Mouse (Mus musculus): ENCODE measurements around the gene Gcnt2. TPM values are rescaled to one million over a fixed set of nuclear protein-coding genes. Genes with fewer than 3 reads are reported as not detected.
A peak's percentile ranks its signal among the peaks of the same experiment; 100 is the strongest.

The Gcnt2 gene
- total RNA-seq (2015; ENCODE audit: low replicate concordance) (6.1 and 7.1 TPM in 2 replicates), total RNA-seq (2017; ENCODE audit: low replicate concordance) (1.4 and 1.9 TPM in 2 replicates)

DNA sequence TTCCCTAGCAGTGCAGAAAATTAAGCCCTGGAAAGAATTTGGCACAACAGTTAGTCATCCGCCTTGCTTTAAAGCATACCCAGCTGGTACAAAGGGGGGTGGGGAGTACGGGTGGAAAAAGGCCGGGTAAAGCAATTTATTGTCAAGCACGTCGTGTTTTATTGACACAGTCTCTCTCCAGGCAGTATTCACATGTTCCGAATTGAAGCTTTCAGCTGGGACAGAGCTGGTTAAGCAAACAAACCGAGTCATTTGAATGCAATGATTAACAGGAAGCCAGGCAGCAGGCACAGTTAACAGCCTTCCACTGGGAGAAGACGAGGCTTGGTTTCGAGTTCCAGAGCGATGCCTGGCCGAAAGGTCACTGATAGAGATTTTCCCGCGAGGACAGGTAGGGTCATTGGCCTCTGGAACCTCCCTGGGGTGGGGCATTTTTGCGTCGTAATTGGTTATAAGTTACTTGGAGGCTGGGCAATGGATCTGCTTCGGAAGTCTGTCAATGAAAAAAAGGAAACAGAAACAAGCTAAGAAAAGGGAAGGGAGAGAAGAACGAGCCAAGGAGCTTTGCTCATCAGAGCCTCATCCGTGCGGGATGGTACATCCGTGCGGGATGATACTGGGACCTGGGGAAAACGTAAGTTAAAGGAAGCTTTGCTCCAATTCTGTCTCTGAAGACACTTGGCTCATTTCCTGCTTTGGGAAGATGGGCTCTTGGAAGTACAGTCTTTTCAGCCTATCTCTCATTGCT is at the start of gene Gcnt2:
Gene Gcnt2 (plus strand): TSS at position 103 of the 748 bp plus-strand sequence.
- no peak for ATAC-seq (replicated peaks; ENCODE audit: low FRiP score, poor library complexity, severe bottlenecking)

DNA sequence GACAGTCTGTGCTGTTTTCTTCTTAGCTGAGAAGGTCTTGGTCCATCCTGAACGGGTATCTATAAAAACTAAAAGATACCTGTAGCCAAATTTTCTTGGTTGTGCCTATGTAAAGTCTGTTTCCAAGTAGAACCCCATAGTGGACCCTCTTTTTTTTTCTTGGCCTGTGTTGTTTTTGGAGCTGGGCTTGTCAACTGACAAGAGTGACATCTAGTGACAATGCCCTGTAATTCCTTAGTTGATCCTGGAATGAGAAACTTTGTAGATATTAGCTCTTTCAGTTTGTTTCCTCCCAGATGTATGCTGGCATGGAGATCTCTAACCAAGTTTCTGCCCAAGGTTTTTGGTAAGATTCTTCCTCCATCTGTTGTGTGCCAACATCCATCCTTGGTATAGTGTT is 38.9 kb upstream of the Gcnt2 start:
- ATAC-seq (replicated peaks; ENCODE audit: low FRiP score, poor library complexity, severe bottlenecking) = no peak

DNA sequence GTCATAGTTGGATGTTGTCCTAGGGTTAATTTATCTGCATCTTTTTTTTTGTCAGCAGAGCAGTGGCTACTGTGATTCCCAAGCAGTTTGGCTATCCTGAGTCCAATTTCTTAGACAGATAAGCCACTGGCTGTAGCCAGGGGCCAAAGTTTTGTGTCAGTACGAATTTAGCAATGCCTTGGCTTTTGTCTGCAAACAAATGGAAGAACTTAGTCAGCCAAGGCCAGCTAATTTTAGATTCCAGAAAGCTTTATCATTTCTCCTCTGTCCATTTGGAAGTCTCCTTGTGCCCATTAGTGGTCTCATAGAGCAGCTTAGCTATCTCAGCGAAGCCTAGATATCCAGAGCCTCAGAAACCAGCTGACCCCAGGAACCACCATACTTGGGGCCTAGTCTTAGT is 37.6 kb upstream of the Gcnt2 start:
- ATAC-seq (replicated peaks; ENCODE audit: low FRiP score, poor library complexity, severe bottlenecking) = no peak

DNA sequence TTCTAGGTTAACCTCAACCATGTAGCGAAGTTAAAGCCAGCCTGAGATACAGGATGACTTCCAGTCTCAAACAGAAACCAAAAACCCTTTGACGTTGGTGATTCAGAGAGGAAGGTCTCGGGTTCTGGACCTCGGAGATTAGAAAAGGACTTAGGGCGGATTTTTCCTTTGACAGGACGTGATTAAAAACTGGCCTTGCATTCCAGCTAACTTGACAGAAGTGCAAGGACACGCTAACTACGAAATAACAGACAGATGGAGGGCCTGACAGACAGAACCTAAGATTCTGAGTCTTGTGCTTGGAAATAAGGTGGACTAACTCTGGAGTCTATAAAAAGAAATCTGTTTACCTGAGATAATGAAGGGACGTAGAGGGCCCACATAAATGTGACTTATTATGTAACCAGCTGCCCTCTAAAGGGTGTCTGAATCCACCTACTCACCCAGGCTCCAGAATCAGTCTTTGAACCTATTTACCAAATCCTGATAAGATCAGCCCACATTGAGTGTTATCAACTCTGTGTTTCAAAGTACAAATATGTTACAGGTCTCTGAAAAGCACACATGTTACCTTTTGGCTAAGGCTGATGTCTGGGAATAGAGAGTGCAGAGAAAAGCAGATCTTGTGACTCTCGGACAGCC is 18.3 kb upstream of the Gcnt2 start:
- ATAC-seq (replicated peaks; ENCODE audit: low FRiP score, poor library complexity, severe bottlenecking) = no peak

DNA sequence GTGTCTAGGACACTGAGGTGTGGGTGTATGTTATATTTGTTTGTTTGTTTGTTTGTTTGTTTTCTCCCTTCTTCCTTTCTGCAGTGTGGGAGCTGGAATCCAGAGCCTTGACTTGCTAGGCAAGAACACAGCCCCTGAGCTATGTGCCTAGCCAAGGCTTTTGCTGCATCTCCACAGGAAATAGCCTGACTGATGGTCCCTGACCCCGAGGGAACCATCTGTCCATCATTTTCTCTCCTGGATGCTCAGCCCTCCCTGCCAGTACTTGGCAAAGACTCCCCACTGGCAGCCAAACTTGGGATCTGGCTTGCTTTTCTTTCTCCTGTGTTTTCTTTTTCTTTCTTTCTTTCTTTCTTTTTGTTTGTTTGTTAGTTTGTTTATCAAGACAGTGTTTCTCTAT is 17.4 kb upstream of the Gcnt2 start:
- ATAC-seq (replicated peaks; ENCODE audit: low FRiP score, poor library complexity, severe bottlenecking) = no peak

GRCm38 (mm10) chr13:40843418-40844067 is 16.0 kb upstream of the Gcnt2 start:
- peak; percentile 59; the same call in 1 of the 2 replicates for ATAC-seq (replicated peaks; ENCODE audit: low FRiP score, poor library complexity, severe bottlenecking)

DNA sequence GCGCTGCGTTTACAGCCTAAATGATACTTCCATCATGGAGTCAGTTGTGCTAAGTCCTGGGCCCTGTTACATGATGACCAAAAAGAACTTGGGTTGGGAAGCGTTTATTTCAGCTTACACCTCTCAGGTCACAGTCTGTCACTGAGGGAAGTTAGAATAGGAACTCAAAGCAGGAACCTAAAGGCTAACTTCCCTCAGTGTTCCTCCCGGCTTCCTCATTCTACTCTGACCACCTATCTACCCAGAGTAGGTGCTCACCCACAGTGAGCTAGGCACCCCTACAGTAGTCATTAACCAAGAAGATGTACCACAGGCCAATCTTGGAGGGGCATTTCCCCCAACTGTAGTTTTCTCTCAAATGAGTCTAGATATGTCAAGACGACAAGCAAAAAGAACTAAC is 15.4 kb upstream of the Gcnt2 start:
- no peak for ATAC-seq (replicated peaks; ENCODE audit: low FRiP score, poor library complexity, severe bottlenecking)

DNA sequence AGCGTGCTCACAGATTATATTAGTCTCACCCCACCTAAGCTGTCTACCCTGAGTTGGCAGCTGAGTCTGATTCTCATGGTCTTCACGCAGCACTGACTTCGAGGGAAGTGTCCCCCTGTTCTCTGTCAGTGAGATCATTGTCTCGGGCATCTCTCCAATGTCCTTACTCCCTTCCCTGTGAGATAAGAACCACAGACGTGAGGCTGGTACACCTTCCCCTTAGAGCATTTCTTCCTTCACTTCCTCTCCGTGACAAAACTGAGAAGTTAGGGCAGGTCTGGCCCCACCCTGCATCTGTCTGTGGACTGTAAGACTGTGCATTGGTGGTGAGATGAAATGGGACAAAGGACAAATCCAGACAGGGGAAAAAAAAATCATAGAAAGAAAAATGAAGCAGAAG is 13.6 kb upstream of the Gcnt2 start:
- no peak for ATAC-seq (replicated peaks; ENCODE audit: low FRiP score, poor library complexity, severe bottlenecking)

DNA sequence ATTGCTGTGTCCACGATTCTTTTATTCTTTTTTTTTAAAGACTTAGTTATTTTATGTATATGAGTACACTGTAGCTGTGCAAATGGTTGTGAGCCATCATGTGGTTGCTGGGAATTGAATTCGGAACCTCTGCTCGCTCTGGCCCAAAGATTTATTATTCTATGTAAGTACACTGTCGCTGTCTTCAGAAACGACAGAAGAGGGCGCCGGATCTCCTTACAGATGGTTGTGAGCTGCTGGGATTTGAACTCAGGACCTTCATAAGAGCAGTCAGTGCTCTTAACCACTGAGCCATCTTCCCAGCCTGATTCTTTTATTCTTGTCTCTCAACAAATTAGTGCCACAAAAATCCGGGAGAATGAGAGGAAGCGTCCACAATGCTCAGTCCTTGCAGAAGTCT is 13.2 kb upstream of the Gcnt2 start:
- no peak for ATAC-seq (replicated peaks; ENCODE audit: low FRiP score, poor library complexity, severe bottlenecking)

DNA sequence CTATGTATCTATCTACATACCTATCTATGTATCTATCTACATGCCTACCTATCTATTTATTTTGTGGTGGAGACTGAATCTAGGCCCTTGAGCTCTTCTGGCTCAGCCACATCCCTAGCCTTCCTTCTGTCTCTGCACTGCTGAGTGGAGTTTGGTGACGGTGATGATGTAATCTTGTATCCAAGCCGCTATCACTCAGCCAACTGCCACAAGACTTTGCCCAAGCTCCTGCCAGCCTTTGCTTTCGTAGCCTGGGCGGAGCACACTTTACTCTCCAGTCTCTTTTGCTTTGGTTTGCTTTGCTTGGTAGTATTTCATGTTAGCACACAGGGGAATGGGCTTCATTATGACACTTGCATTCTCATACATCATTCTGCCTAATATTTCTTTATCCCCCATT is 11.7 kb upstream of the Gcnt2 start:
- no peak for ATAC-seq (replicated peaks; ENCODE audit: low FRiP score, poor library complexity, severe bottlenecking)

DNA sequence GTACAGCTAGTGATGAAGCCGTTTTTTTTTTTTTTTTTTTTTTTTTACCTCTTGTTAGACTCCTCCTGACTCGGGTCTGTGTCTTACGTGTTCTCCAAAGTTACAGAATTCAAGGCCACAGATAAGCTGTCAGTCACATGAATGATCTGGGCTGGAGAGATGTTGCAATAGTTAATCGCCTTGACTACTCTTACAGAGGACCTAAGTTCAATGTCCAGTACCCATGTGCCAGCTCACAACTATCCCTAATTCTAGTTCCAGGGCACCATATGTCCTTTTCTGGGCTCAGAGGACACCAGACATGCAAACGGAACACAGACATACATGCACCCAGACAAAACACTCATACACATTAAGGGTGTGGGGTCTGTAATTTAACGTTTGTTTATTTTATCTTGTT is 8.9 kb upstream of the Gcnt2 start:
- no peak for ATAC-seq (replicated peaks; ENCODE audit: low FRiP score, poor library complexity, severe bottlenecking)

GRCm38 (mm10) chr13:40851281-40851680 is 8.3 kb upstream of the Gcnt2 start:
- no peak for ATAC-seq (replicated peaks; ENCODE audit: low FRiP score, poor library complexity, severe bottlenecking)

- ATAC-seq (replicated peaks; ENCODE audit: low FRiP score, poor library complexity, severe bottlenecking) = no peak
Observed at GRCm38 (mm10) chr13:40851961-40852360, 7.6 kb upstream of the Gcnt2 start.

GRCm38 (mm10) chr13:40852791-40853190 is 6.8 kb upstream of the Gcnt2 start:
- ATAC-seq (replicated peaks; ENCODE audit: low FRiP score, poor library complexity, severe bottlenecking) = no peak

GRCm38 (mm10) chr13:40853842-40854241 is 5.7 kb upstream of the Gcnt2 start:
- no peak for ATAC-seq (replicated peaks; ENCODE audit: low FRiP score, poor library complexity, severe bottlenecking)

DNA sequence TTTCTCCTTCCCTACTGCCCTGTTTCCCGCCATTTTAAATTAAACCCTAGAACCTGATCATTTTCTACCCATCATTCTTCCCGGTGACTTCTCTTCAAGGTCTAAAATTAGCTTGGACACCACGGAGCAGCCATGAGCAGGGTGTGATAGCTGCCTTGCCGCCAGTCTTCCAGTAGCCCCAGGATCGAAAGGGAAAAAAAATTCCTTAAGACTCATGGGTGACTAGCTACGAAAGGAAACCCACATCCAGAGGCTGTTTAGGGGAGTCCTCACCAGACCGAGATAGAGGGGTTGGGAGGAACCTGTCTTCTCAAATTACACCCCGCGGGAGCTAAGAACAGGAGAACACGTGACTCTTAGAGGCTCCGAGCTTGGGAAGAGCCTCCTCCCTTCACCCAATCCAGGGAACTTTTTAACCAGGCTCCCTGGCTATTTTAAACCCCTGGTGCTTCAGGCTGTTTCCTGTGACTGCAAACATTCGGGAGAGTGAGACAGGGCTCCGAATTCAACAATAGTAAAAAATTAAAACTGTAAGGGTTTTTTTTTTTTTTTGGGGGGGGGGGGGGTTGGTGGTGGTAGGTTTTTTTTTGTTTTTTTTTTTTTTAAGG is 5.0 kb upstream of the Gcnt2 start:
- ATAC-seq (replicated peaks; ENCODE audit: low FRiP score, poor library complexity, severe bottlenecking) = no peak

- no peak for ATAC-seq (replicated peaks; ENCODE audit: low FRiP score, poor library complexity, severe bottlenecking)
Observed at GRCm38 (mm10) chr13:40855266-40855665, 4.3 kb upstream of the Gcnt2 start.

- no peak for ATAC-seq (replicated peaks; ENCODE audit: low FRiP score, poor library complexity, severe bottlenecking)
Observed at GRCm38 (mm10) chr13:40856786-40857185, 2.8 kb upstream of the Gcnt2 start.

DNA sequence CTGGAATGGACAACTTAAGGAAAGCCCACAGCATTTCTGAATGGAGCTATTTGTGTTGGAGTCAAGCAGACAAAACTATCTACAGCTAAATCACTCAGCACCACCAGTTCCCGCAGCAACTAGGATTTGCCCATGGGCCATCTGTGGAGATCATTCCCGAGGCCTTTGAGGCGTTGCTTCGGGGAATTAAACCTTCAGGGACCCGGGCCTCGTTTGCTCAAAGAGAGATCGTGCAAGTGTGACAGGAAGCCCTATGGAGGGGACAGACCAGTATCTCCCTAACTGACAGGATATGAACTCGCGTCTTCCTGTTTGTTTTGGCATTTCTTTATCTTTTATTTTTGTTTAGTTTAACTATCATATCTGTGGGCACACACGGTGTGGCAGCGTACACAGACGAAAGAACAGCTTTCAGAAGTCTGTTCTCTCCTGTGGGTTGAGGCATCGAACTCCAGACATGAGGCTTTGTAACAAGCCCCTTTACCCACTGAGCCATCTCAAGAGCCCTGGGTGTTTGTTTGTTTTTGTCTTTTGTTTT is 2.2 kb upstream of the Gcnt2 start:
- ATAC-seq (replicated peaks; ENCODE audit: low FRiP score, poor library complexity, severe bottlenecking) = no peak

DNA sequence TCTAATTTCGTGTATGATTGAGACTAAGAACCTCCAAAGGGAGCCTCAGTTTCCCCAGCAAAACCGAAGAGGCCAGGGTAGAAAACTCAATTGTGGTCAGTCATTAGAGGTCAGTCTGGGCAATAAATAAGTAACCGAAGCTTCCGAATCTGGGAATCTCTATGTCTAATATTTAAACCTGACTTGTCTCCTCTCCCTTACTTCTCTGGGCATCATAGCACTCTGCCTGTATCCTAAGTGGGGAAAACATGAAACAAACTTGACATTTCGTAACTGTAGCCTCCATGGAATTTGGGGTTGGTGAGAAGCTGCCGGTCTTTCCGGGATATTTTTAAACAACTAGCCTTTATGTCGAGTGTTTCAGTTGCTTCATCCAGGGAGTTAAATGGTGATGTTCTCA is 329 bp upstream of the Gcnt2 start:
- no peak for ATAC-seq (replicated peaks; ENCODE audit: low FRiP score, poor library complexity, severe bottlenecking)

Data from erythroid progenitor cell, adult 5-6 weeks (primary cell).